Mouse (Mus musculus) erythroblast, embryonic 14.5 days (primary cell): ENCODE results near the gene Ciita.

Experiments
- GATA1 ChIP-seq: IDR thresholded peaks from 2 replicates; pipeline ENCODE4 v1.6.1; 2012; ENCODE audit warnings: low read length, inconsistent platforms, mixed read lengths
- TAL1 ChIP-seq: IDR thresholded peaks from 3 replicates; pipeline ENCODE4 v1.6.1; 2012; ENCODE audit warnings: low read length, inconsistent platforms, mixed read lengths

GRCm38 (mm10) chr16:10507445-10507844, 27.6 kb downstream of the Ciita start:
- TF ChIP-seq GATA1 (no peak), TAL1 (no peak)
